Mouse (Mus musculus) cerebellum, adult (tissue): ENCODE measurements around the gene Cd47.

Experiments used
- ATAC-seq: cut with Nextera tagmentation; 2 replicates; pipeline ENCODE4 v1.9.2; 2017; ENCODE audit warnings: mild to moderate bottlenecking, moderate library complexity, mixed read lengths; ENCODE audit not compliant: insufficient number of reproducible peaks, low FRiP score, low TSS enrichment

Cd47 gene

DNA sequence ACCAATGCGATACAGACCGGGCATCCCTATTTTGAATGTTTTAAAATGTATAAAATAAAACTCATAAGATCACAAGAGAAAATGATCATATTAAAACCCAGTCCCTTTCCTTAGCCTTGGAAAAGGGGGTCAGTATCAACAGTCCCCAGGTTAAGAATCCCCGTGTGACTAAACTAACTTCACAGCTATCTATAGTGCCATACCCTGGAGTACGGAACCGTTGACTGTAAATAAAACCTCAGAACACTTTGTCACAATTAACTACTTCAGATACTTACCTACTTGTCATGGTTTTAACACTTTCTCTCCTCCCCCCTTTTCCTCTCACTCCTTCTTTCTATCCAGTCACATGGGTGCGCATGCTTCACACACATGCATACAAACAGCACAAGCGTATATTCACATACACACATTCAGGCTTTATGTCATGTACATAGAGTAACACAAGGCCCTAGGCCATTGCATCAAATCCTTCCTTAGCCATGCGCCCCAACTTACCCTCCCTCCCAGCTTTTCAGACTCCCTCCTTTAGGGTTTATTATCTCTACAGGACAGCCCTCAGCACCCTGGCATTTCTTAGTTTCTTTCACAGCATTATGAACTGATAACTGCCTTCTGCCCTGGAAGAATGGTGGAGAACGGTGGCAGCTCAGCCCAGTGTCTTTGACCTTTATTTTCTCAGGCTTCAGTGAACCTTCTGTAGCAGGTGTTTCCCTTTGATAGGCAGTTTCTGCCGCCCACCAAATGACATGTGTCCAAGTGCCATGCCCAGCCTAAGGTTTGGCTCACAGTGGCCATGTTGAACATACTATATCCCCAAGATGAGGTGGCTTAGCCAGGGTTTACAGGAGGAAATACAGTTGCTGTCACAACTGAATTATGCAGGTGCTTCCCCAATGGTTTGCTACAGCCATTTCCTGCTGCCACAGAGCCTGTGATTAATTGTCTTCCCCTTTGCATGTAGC is at the start of gene Cd47:
Cd47 (plus strand) TSS at position 937 of the 965 bp plus-strand sequence.
- no peak for ATAC-seq

DNA sequence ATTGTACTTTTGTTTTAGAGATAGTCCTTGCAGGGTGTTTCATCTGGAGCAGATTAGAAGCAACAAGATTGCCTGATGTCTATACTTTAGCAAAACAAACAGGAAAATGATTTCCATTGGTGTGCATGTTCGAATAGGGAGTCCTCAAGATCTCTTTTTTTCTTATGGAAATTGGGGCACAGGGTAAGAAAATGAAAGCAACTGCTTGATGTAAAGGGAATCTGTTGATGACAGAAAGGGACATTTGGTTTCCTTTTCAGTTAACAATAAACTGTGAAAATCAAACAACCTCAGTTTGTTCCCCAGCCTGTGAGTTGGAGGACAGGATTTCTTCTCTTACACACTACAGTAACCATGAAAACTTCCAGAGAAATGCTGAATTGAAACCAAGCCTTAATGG is 47.4 kb upstream of the Cd47 start:
- ATAC-seq, result no peak

DNA sequence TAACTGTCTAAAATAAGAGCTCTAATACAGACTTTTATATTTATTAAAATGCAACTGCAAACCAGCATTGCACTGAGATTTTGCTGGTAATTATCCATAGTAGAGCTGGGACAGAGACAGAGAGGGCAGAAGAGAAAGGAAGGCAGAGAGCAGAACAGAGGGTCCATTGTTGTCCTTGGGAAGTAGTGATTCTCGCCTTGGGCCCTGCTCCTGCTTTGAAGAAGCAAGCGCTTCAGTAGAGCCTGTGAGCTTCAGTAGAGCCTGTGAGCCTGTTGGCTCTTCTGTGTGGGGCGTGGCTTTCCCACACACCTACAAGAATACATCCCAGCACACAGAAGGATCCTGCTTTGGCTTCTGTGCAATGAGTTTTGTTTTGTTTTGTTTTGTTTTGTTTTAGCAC is 47.0 kb upstream of the Cd47 start:
- 0 out of 2 replicates have a peak, but pooled peaks have one; percentile 40 for ATAC-seq

DNA sequence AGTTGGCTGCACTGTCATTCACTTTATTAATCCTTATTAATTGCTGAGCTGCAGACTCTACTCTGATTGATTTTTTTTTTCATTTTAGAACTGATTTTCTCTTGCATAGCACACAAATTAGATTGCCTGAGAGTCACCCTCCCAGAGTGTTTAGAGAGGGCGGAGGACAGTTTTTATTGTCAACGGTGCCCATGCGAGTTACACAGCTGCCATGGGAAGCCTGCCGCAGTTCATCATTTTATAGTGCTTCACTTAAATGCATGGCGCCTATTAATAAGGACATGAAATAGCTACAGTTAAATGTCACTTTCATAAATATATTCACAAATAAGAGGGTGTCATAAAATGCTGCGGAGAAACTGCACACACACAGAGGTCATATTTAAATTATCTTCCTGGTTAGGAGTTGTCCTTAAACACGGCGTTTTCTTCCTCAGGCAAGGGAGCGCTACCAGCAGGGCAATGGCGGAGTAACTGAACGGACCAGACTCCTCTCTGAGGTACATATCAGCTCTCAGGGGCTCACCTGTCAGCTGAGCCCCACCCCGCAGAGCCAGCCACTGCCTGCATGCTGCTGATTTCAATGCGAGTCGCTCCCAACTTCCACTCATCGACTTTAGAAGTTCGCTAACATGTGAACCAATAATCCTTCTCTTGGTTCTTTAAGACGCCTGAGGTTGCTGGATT is 39.7 kb upstream of the Cd47 start:
- no peak for ATAC-seq

DNA sequence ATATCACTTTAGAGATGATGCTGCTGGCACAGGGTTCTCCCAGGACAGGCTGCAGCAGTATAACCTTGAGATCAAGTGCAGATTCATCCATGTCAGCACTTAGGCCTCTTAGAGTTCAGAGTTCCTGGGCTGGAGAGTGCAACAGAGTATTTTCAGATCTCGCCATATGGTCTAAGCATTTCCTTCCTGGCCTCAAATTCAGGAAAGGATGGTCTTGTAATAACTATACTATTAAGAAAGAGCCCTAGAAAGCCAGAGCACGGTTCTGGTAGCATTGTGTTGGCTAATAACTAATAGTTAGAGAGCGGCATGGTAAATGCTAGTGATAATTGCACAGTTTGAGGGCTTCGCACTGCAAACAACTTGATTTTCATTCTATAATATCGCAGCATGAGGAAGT is 38.4 kb upstream of the Cd47 start:
- ATAC-seq, result no peak

DNA sequence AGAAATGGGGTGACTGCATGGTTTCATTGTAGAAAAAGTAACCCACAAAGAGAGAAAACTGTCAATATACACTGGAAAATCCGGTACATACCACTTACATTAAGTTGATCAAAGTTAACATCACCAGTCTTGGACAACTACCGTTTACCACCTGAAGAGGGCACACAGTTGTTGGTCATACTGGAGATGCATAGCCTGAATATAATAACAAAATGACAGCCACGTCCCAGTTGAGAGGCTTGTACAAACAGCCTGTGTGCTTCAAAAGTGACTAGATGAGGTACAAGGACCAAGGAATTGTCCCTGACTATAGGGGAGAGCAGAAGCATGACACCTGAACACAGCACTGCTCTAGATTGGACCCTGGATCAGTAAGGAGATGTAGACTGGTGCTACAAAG is 34.0 kb upstream of the Cd47 start:
- ATAC-seq, result peak; percentile 64; the same call in 1 of the 2 replicates

DNA sequence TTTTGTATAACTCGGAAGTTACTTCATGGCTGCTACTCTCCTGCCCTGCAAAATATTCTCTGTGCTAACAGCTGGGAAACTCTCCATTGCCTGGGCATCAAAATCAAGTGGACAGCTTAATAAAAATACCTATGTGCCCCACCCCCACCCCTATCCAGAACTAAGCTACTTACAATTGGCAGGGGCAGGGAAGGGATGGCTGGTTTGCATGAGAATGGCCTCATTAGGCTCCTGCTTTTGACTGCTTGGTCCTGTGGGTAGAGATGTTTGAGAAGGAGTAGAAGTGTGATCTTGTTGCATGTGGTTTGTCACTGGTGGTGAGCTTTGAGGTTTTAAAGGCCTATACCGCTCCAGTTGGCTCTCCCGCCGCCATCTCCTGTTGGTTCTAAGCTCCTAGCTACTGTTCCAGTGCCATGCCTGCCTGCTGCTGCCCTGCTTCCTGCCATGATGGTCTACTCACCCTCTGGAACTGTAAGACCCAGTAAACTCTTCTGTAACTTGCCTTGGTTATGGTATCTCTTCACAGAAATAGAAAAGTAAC is 31.8 kb upstream of the Cd47 start:
- ATAC-seq, result no peak

DNA sequence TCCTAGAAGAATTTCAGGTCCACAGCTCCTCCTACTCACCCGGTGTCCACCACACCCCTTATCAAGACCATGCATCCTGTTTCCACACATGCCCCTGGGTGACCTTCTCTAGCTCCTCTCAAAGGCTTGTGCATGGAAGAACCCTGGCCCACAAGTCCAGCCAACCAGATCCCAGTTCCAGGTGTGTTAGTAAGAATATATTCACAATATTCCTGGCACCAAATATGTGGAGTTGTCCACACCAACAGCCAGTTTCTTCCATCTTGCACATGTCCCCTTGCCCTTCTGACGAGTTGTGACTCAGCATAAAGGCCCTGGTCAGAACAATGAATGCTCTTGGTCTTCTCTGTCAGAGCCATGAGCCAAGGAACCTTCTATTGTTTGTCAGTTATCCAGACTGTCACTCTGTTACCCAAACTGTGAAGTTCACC is 30.5 kb upstream of the Cd47 start:
- ATAC-seq, result no peak

DNA sequence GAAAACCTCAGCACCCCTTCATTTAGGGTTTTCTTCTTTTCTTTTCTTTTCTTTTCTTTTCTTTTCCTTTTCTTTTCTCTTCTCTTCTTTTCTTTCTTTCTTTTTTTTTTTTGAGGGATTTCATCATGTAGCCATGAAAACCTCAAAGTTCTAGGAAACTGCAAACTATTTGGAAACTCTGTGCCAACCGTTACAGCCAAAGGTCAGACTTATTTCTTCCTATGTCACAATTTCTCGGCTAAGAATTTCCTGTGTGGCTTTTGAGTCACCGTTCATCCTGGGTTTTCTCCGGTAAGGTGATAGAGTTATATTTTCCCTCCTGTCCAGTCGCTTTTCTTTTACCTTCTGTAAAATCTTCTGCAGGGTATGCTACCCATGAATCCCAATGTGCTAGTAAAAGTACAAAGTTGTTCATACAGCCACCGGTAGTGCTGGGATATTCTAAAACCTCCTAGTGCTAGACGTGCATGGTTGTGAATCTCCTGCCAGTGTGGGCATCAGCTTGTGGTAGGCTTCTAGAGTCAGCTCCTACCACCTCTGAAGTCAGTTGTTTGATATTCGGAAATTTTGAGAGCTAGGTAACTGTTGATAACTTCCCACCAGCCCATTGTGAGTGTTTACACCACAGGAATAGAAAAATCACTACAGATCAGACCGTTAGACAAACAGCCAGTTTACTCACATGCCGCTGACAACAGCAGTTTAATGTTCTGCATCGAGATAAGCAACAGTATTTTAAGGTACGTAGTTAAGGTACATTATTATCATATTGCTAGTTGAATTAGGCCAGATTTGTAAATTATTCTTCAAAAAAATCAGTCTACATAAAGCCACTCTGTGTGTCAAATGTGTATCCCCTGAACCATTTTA is 29.8 kb upstream of the Cd47 start:
- ATAC-seq, result no peak

DNA sequence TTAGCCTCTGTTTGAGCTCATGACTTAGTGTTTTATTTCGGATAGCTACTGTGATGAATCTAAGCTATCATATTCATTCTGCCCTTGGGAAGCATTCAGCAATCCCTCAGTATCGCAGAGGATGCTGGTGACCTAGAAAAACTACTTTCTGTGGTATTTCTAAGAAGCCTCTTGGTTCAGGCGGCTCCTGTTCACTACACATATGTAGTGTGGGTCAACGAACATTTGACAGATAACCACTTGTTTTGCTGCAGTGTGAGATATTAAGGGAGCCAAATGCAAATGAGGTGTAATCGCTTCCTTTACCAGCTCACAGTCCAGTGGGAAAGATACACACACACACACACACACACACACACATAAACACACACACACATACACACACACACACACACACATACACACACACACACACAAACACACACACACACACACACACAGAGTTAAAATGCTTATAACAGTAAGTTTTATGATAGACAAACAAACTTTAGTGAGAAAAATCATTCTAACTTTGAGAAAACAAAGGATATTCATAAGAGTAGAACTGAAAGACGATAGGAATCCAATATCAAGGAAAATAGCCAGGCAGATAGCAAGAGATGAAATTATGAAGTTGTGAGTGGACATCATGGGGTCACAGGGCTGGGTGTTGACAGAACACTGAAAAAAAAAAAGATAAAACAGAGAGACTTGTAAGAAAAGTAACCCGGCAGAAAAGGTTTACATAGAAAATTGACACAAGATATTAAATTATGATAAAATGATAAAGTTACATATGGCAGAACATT is 28.5 kb upstream of the Cd47 start:
- no peak for ATAC-seq

DNA sequence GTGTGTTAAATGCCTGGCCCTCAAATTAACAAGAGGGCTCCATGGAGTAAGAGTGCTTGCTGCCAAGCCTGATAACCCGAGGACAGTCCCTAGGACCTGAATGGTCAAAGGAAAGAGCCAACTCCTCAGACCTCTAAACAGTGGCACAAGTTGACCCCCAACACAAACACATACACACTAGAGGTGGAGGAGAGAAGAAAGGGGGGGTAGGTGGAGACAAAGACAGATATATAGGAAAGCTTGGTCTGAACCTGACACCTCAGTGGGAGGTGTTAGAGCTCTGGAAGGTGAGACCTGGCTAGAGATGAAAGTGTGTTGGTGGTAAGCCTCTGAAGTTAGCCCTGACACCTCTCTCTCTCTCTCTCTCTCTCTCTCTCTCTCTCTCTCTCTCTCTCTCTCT is 27.8 kb upstream of the Cd47 start:
- no peak for ATAC-seq

DNA sequence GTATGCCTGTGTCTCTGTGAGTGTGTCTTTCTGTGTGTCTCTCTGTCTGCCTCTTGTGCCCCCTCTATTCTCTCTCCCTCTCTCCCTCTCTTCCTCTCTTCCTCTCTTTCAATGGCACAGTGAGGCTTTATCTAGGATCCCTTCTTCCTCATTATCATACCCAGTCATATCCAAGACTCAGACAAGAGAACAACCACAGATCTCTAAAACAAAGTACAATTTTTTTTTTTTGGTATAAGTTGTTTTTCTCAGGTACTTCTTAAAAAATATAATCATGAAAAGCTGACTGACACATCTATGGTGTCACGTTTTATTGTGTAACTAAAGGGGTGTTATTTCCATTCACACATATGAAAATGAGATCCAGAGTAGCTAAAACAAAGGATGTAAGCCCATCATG is 27.3 kb upstream of the Cd47 start:
- ATAC-seq, result no peak

DNA sequence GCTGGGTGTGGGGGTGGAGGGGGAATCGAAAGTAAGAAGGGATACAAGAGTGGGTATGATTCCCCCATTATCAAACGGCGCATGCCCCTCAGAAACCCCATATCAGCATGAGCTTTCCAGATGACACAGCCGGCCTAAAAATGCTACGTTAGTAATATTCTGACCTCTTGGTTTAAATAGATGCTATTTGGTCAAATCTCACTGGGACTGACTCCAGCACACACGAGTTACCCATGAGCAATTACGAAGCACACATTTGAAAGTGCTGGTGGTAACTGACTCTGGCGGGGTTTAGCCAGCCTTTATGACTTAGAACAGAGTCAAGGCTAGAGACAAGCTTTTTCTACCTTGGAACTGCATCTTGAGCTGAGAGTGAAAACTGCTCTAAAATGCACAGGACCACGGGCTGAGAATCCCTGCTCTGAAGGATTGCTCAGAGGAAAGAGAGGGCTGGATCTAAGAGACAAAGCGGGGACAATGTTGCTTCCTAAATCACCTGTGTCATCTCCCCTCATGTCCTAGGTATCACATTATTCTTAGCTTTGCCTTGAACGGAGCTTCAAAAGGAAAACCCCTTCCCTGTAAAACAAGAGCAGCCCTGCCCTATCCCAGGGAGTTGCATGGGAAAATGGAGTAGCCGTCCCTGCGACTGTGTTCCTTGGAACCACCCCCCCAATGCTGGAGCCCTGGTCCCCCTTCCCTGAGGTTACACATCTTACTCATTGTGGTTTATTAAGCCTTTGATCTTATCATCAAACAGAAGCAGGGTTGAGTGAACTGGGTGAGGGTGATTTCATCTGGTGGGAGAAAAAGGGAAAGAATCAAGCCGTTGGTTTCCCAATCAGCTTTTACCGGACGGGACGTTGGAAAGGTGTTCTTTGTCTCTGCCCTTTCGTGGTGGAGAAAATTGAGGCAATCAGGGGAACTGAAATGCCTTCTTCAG is 26.0 kb upstream of the Cd47 start:
- no peak for ATAC-seq

DNA sequence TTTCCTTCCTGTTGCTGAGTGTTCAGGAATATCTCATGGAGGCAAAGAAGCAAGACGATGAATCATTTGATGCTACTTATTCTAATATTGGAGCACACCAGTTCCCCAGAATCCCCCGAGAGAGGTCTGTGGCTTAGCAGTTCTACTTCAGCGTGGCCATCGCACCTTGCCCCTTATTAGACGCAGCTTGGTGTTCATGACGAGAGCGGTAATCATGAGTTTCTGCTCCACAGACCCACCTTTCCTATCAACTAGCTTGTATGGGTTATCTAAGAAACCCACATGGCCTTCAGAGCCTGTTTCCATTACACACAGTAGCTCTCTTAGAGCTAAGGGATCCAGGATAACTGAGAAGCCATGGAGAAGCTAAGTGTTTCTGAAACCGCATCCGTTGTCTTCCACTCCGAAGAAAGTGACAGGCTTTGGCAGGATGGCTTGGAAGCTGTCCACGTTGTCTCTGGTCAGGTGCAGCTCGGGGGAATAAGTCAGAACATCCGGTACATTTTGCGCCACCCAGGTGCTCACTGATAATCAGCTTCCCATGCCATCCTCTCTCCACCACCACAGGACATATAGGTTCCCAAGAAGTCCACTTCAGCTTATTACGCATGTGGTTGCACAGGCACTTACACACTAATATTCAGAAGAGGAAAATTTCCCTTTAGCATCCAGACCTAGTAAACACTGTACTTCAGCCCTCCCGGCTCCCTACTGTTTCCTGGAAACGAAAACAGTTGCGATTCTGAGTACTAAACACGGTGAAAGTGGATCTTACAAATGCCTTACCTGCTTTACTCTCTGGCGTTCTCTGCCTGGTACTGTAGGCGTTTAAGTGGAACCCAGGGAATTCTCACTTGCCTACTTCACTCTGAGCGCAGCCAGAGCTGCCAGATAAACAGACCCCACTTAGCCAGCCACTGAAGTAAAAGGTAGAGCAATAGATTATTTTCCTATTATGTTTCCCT is 25.0 kb upstream of the Cd47 start:
- peak; percentile 81; the same call in 1 of the 2 replicates for ATAC-seq

DNA sequence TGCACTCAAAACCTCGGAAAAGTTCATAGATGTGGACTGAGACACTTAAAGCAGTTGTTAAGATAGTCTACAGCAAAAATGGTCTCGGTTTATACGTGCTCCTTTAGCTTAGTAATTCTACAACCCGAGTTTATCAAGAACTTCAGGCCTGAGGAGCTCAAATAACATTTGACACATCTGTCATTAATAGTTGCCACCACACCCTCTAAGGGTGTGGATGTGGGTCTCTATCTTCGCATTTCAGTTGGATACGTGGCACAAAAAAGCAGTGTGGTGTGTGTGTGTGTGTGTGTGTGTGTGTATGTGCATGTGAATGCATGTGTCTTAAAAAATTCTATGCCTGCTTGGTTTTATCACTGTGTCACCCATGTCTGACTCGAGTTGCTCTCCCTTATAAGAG is 23.4 kb upstream of the Cd47 start:
- ATAC-seq, result no peak

DNA sequence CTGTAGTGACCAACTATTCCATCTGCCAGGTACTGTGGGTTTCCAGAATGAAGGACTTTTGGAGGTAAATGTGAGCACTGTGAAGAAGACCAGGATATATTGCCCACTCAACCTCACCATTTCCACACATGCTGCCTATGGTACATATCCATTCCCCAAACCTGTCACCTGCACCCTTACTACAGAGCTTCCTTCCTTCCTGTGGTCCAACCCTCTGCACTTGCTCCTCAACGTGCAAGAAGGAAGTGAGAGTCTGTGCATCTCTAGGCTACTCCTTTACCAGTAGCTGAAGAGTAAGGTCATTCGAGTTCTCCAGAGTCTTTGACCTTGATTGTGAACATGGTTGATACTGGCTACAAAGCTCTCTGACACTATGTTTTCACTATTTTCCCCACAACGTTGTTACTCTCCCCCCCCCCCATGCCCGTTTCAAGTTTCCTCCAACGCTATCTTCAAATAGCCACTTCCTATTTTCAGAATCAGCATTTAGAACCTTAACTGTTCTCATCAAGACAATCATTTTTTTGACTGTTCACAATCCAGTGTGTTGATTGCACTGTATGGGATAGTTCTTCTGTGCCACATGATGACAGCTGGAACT is 18.7 kb upstream of the Cd47 start:
- no peak for ATAC-seq

DNA sequence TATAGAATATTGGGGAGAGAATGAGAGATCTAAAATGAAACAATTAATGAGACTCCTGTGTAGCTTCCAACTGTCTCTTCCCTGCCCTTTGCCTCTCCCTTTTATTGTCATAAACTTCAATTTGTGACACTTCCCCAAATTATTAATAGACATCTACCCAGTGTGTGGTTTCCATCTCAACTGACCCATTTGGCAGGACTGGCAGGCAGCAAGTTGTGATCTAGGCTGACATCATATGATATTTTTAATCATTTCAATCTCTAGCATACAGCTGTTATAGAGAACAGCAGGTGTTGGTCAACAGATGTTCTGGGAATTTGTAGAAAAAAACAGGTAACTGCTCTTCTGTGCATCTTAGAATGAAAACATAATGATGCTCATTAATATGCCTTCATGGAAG is 17.0 kb upstream of the Cd47 start:
- no peak for ATAC-seq
